Mouse (Mus musculus) cortical plate, adult 2 months (tissue): ENCODE measurements at regions not wholly inside any gene's neighbourhood (a gene's known extent, or its start where the extent isn't known, plus 50 kb on each side); places are given as distances from the start of the nearest gene placed in this dataset.

Source experiments
- CTCF ChIP-seq: fragments of 200-500 bp; IDR thresholded peaks from 2 replicates; pipeline ENCODE4 v1.5.1; 2011; ENCODE audit warnings: mild to moderate bottlenecking, control low read depth, low read length; ENCODE audit not compliant: insufficient read depth; ENCODE audit errors: extremely low read depth
- POLR2A ChIP-seq: fragments of 200-500 bp; IDR thresholded peaks from 2 replicates; pipeline ENCODE4 v1.6.1; 2011; ENCODE audit warnings: mild to moderate bottlenecking, low read length, control low read depth; ENCODE audit not compliant: insufficient read depth; ENCODE audit errors: extremely low read depth

DNA sequence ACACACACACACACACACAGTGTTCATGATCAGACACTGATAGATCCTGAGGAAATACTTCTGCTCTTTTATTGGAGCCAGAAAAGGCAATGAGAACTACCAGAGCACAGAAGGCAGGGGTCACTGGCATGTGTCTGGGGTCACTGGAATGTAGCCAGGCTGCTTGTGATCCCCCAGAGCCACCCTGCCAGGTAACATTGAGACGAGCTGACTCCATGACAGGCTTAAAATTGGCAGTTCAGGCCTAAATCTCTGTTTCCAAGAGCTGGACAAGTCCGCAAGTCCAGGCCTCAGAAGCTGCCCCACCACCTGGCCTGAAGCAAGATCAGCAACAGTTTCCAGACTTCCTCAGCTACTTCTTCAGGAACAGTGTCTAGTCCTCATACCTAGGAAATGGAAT is 390.4 kb upstream of the Stxbp6 start:
- no peak for TF ChIP-seq POLR2A
- no peak for TF ChIP-seq CTCF
